Mouse (Mus musculus): ENCODE measurements at regions not wholly inside any gene's neighbourhood (a gene's known extent, or its start where the extent isn't known, plus 50 kb on each side); places are given as distances from the start of the nearest gene placed in this dataset.

DNA sequence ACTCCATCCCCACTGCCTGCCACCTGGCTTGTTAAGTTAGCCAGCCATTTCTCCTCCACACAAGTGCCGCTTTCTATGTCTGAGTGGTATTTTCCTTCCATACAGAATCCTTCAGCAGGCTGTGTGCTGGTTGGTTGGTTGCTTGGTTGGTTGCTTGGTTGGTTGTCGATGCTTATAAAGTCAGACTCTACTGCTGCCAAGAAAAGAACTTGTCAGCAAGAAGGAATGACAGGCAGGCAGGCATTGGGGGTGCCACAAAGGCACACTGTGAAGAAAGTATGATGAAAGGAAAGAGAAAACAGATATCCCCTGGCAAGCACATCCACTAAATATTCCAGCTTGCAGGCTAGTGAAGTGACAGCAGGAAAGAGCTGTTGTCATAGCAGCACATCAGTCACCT, 263.0 kb upstream of the Hnrnpa3 start:
- WGBS = 70% methylated on average over 2 of the region's 2 CpGs
- no peak overlapping the region for H3K9ac ChIP-seq (ENCODE audit: low read length)
- no peak for TF ChIP-seq CTCF (IDR thresholded peaks at IDR 0.05; ENCODE audit: low read depth)
- TF ChIP-seq EP300 (optimal IDR thresholded peaks at IDR 0.05) = no peak

DNA sequence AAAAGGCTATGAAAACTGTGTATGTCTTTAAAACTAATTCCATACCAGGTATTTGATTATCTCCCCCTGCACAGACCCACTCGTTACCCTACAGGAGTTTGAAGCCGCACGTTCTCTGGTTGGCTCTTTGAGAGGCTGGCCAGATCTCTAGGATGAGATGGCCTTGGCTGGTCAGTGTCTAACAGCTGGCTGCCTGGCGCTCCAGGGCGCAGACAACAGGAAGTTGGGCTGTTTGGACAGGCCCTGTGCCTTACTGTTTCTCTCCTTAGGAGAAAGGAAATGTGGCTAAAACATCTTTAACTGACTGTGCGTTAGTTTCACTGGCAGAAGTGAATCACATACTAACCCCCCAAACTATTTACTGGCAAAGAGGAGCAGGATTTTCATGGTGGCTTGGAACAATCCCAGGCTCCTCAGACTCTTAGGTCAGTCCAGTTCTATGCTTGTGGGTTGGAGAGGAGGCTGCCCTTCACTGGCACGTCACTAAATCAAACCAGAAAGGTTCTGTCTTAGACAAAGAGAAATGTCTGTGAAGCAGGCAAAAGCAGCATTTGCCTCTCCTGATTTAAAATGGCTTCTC, 258.7 kb upstream of the Hnrnpa3 start:
- Histone ChIP-seq H3K36me3 (ENCODE audit: control insufficient read depth, insufficient read depth, low read length) (no peaks in the 10 kb centered on the region), H3K9me3 (ENCODE audit: control insufficient read depth, low read length) (no peaks in the 10 kb centered on the region), H3K4me3 (ENCODE audit: low read depth, low read length) (no peak overlapping the region), H3K4me2 (replicated peaks; ENCODE audit: low read depth) (no peak overlapping the region), H3K9ac (ENCODE audit: low read length) (no peak overlapping the region), H3K27me3 (ENCODE audit: control insufficient read depth, insufficient read depth, low read length) (no peaks in the 10 kb centered on the region), H3K27ac (replicated peaks) (no peak overlapping the region), H3K4me1 (replicated peaks; ENCODE audit: control insufficient read depth, insufficient read depth) (no peaks in the 10 kb centered on the region)
- WGBS = 67% methylated on average over 7 of the region's 7 CpGs
- DNase-seq (ENCODE audit: low spot score) (no peak), ATAC-seq (ENCODE audit: low FRiP score, low TSS enrichment) (no peak)
- TF ChIP-seq CTCF (IDR thresholded peaks at IDR 0.05; ENCODE audit: low read depth) (no peak), EP300 (optimal IDR thresholded peaks at IDR 0.05) (no peak)

More for the DNA sequence above, 263.0 kb upstream of the Hnrnpa3 start:
- no peak for DNase-seq (ENCODE audit: low spot score)
- no peak for ATAC-seq (ENCODE audit: low FRiP score, low TSS enrichment)
- H3K4me1 ChIP-seq (replicated peaks; ENCODE audit: control insufficient read depth, insufficient read depth) = no peaks in the 10 kb centered on the region
- H3K9me3 ChIP-seq (ENCODE audit: control insufficient read depth, low read length) = no peaks in the 10 kb centered on the region
- no peaks in the 10 kb centered on the region for H3K36me3 ChIP-seq (ENCODE audit: control insufficient read depth, insufficient read depth, low read length)
- no peak overlapping the region for H3K4me2 ChIP-seq (replicated peaks; ENCODE audit: low read depth)
- H3K27ac ChIP-seq (replicated peaks) = no peak overlapping the region
- no peaks in the 10 kb centered on the region for H3K27me3 ChIP-seq (ENCODE audit: control insufficient read depth, insufficient read depth, low read length)
- no peak overlapping the region for H3K4me3 ChIP-seq (ENCODE audit: low read depth, low read length)

DNA sequence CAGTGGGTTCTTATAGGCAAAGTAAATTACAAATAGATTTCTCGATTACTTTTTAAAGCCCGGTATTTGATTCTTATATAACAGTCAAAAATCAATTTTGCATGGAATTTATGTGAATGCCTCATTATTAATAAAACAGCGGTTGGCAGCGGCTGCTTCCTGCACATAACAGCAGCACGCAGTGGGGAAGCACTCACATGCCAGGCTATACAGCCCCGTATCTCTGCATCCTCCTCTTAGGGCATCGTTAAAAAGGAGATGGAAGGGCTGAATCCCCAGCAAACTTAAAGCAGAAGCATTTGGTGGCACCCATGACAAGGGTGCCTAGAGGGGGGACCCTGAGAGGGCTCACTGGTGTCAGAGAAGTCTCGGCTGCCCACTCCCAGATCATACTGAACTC, 255.3 kb upstream of the Hnrnpa3 start:
- Histone ChIP-seq H3K27me3 (ENCODE audit: control insufficient read depth, insufficient read depth, low read length) (no peaks in the 10 kb centered on the region), H3K36me3 (ENCODE audit: control insufficient read depth, insufficient read depth, low read length) (no peaks in the 10 kb centered on the region), H3K27ac (replicated peaks) (no peak overlapping the region), H3K4me1 (replicated peaks; ENCODE audit: control insufficient read depth, insufficient read depth) (no peaks in the 10 kb centered on the region), H3K4me3 (ENCODE audit: low read depth, low read length) (no peak overlapping the region), H3K9me3 (ENCODE audit: control insufficient read depth, low read length) (no peaks in the 10 kb centered on the region), H3K4me2 (replicated peaks; ENCODE audit: low read depth) (no peak overlapping the region), H3K9ac (ENCODE audit: low read length) (no peak overlapping the region)
- DNase-seq (ENCODE audit: low spot score) (no peak), ATAC-seq (ENCODE audit: low FRiP score, low TSS enrichment) (no peak)
- 88% methylated on average over 8 of the region's 8 CpGs for WGBS
- no peak for TF ChIP-seq EP300 (optimal IDR thresholded peaks at IDR 0.05)
- no peak for TF ChIP-seq CTCF (IDR thresholded peaks at IDR 0.05; ENCODE audit: low read depth)

DNA sequence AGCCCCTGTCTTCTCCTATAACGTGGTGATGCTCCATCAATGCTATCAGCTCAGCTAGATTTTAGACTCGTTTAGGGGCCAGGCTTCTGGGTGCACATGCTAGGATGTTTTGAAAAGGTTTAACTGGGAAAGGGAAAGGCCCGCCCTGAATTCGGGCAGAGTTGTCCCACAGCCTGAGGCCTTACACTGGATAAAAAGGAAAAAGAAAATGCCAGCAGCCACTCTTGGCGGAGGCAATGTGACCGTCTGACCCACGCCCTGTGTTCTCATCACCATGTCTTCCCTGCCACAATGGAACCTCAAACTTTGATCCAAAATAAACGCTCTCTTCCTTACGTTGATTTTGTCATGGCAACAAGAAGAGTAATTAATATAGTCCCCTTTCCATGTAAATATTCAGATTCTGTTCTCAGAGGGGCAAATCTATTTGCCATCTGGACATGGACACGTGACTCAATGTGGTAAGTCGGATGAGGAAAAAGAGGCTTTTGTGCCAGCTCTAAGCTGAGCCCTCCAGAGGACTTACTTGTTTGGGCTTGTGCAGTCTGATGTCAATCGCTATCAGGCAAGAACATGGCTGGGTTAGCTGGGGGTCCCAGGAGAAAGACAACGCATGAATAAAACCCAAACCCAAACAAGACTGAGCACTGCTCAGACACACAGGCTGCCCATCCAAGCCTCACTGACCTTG, 253.4 kb upstream of the Hnrnpa3 start:
- Histone ChIP-seq H3K9ac (ENCODE audit: low read length) (no peak overlapping the region), H3K9me3 (ENCODE audit: control insufficient read depth, low read length) (no peaks in the 10 kb centered on the region), H3K27ac (replicated peaks) (no peak overlapping the region), H3K27me3 (ENCODE audit: control insufficient read depth, insufficient read depth, low read length) (no peaks in the 10 kb centered on the region), H3K4me3 (ENCODE audit: low read depth, low read length) (no peak overlapping the region), H3K36me3 (ENCODE audit: control insufficient read depth, insufficient read depth, low read length) (no peaks in the 10 kb centered on the region), H3K4me2 (replicated peaks; ENCODE audit: low read depth) (no peak overlapping the region), H3K4me1 (replicated peaks; ENCODE audit: control insufficient read depth, insufficient read depth) (no peaks in the 10 kb centered on the region)
- no peak for ATAC-seq (ENCODE audit: low FRiP score, low TSS enrichment)
- TF ChIP-seq EP300 (optimal IDR thresholded peaks at IDR 0.05) (no peak), CTCF (IDR thresholded peaks at IDR 0.05; ENCODE audit: low read depth) (no peak)
- WGBS = 55% methylated on average over 13 of the region's 13 CpGs
- DNase-seq (ENCODE audit: low spot score) = no peak

DNA sequence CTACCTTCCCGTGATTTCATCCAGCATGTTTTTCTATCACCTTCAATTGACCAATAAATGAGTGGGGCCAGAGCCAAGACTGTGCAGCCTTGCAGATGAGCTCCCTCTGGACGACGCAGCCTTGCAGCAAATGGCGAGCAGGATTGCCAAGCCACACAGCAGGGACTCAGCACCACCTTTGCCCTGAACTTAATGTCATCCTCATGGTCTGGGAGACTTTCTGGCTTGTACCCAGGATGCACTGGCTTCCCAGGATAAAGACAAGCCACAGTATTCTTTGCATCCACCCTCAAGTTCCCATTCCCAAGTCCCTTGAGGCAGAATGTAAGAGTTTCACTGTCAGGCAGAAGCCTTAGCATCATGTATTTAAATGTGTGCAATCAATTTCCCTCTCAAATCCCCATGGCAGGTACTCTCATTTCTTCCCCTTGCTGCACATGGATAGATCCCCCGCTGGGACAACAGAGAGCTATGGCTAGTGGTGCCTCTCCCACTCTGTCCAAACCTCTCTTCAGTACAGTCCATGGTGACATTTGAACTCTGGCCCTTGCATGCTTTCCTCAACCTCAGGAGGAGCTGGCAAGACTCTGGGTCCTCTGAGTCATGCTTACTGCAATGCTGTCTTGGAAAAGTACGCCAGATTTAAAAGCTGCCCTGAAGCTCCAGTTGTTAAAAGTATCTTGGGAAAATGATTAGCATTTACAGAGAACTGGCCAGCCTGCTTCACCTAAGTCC, 252.2 kb upstream of the Hnrnpa3 start:
- Histone ChIP-seq H3K4me1 (replicated peaks; ENCODE audit: control insufficient read depth, insufficient read depth) (no peaks in the 10 kb centered on the region), H3K4me3 (ENCODE audit: low read depth, low read length) (no peak overlapping the region), H3K9me3 (ENCODE audit: control insufficient read depth, low read length) (no peaks in the 10 kb centered on the region), H3K9ac (ENCODE audit: low read length) (no peak overlapping the region), H3K36me3 (ENCODE audit: control insufficient read depth, insufficient read depth, low read length) (no peaks in the 10 kb centered on the region), H3K4me2 (replicated peaks; ENCODE audit: low read depth) (no peak overlapping the region), H3K27me3 (ENCODE audit: control insufficient read depth, insufficient read depth, low read length) (no peaks in the 10 kb centered on the region), H3K27ac (replicated peaks) (no peak overlapping the region)
- TF ChIP-seq CTCF (IDR thresholded peaks at IDR 0.05; ENCODE audit: low read depth) (no peak), EP300 (optimal IDR thresholded peaks at IDR 0.05) (no peak)
- ATAC-seq (ENCODE audit: low FRiP score, low TSS enrichment) (no peak), DNase-seq (ENCODE audit: low spot score) (no peak)
- WGBS = 59% methylated on average over 6 of the region's 6 CpGs

DNA sequence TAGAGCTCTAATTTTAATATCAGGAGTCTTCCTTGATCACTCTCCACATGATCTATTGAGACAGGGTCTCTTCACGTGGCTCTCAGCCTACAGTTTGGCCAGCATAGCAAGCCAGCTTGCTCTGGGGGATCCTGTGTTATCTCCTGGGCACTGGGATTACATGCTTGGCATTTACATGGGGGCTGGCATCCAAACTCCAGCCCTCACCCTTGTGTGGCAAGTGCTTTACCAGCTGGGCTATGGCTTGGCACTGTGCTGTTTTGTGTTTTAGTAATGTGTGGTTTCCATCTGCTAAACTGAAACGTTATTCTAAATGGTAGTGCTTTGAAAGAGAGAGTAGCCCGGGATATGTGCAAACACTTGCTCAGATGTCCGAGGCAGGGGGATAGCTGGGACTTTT, 251.5 kb upstream of the Hnrnpa3 start:
- no peak for DNase-seq (ENCODE audit: low spot score)
- Histone ChIP-seq H3K27ac (replicated peaks) (no peak overlapping the region), H3K9ac (ENCODE audit: low read length) (no peak overlapping the region), H3K27me3 (ENCODE audit: control insufficient read depth, insufficient read depth, low read length) (no peaks in the 10 kb centered on the region), H3K9me3 (ENCODE audit: control insufficient read depth, low read length) (no peaks in the 10 kb centered on the region), H3K4me1 (replicated peaks; ENCODE audit: control insufficient read depth, insufficient read depth) (no peaks in the 10 kb centered on the region), H3K4me2 (replicated peaks; ENCODE audit: low read depth) (no peak overlapping the region), H3K36me3 (ENCODE audit: control insufficient read depth, insufficient read depth, low read length) (no peaks in the 10 kb centered on the region), H3K4me3 (ENCODE audit: low read depth, low read length) (no peak overlapping the region)
- 66% methylated on average over 4 of the region's 4 CpGs for WGBS
- TF ChIP-seq EP300 (optimal IDR thresholded peaks at IDR 0.05) (no peak), CTCF (IDR thresholded peaks at IDR 0.05; ENCODE audit: low read depth) (no peak)
- ATAC-seq (ENCODE audit: low FRiP score, low TSS enrichment) = no peak

Data from stomach, postnatal 0 days (tissue).